Mouse (Mus musculus) brain, embryonic 18.5 days (tissue): ENCODE measurements at regions not wholly inside any gene's neighbourhood (a gene's known extent, or its start where the extent isn't known, plus 50 kb on each side); places are given as distances from the start of the nearest gene placed in this dataset.

ENCODE experiments used
- DNase-seq: peaks from one replicate; pipeline ENCODE4 v3.0.0-alpha.2; 2012; ENCODE audit warnings: low read depth, low spot score

GRCm38 (mm10) chr9:88068322-88068721 is 258.7 kb upstream of the Nt5e start:
- no peak for DNase-seq

- DNase-seq, result no peak
Measured at GRCm38 (mm10) chr9:88068881-88069304, 258.1 kb upstream of the Nt5e start.

GRCm38 (mm10) chr9:88069834-88070233 is 257.2 kb upstream of the Nt5e start:
- DNase-seq, result no peak

GRCm38 (mm10) chr9:88073165-88073564 is 253.8 kb upstream of the Nt5e start:
- no peak for DNase-seq

- no peak for DNase-seq
Measured at GRCm38 (mm10) chr9:88073579-88073978, 253.4 kb upstream of the Nt5e start.

GRCm38 (mm10) chr9:88082931-88083479 is 244.0 kb upstream of the Nt5e start:
- no peak for DNase-seq

- no peak for DNase-seq
Measured at GRCm38 (mm10) chr9:88085181-88085816, 241.7 kb upstream of the Nt5e start.

- DNase-seq, result no peak
Measured at GRCm38 (mm10) chr9:88085866-88086265, 241.1 kb upstream of the Nt5e start.

- DNase-seq, result no peak
Measured at GRCm38 (mm10) chr9:88091781-88092527, 235.0 kb upstream of the Nt5e start.

- DNase-seq, result no peak
Measured at GRCm38 (mm10) chr9:88092561-88092960, 234.4 kb upstream of the Nt5e start.

- no peak for DNase-seq
Measured at GRCm38 (mm10) chr9:88113094-88113493, 213.9 kb upstream of the Nt5e start.

DNA sequence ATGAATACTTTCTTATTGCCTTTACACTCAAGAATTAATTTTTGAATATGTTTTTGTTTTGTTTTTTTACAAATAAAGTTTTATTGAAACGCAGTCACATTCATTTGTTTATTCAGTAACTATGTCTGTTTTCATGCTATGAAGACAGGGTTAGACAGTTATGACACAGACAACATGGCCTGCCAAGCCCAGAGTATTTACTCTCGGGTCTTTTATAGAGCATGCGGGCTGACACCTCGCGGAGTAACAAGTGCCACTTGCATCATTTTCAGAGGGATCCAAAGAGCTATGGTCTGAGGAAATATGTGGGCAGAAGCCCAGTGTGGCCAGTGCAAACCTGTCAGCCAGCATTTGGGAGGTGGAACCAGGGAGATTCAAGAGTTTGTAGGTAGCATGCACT is 206.5 kb upstream of the Nt5e start:
- no peak for DNase-seq

DNA sequence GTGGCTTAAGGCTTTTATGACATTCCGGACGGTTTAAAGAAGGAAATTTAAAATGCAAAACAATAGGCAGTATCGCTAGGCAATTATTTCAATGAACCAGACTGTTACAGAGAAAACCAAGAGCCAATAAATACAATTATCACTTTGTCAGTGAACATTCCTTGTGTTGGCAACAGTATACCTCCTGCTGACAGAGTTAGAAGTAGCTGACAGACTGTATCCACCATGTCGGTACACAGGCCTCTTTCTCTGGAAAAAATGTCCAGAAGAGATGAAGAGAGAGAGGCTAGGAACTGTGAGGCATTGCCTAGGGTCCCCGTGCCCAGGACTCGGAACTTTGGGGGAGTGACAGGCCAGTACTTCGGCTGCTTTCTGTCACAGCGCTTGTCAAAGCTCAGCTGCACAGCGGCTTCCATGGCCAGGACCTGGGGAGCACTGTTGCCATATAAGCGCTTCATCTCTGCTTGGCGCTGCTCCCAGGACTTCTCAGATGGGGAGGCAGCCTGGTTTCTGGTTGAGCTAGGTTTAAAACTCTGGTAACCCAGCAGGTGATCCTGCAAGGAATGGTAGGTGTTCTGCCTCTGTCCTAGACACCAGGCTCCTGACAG is 205.9 kb upstream of the Nt5e start:
- no peak for DNase-seq

- no peak for DNase-seq
Measured at GRCm38 (mm10) chr9:88124322-88125005, 202.5 kb upstream of the Nt5e start.

GRCm38 (mm10) chr9:88163025-88163780 is 163.8 kb upstream of the Nt5e start:
- no peak for DNase-seq

- DNase-seq, result no peak
Measured at GRCm38 (mm10) chr9:88177575-88178254, 149.3 kb upstream of the Nt5e start.

GRCm38 (mm10) chr9:88181189-88181994 is 145.6 kb upstream of the Nt5e start:
- DNase-seq, result no peak

- no peak for DNase-seq
Measured at GRCm38 (mm10) chr9:88207378-88207777, 119.6 kb upstream of the Nt5e start.

- no peak for DNase-seq
Measured at GRCm38 (mm10) chr9:88208022-88208421, 119.0 kb upstream of the Nt5e start.

DNA sequence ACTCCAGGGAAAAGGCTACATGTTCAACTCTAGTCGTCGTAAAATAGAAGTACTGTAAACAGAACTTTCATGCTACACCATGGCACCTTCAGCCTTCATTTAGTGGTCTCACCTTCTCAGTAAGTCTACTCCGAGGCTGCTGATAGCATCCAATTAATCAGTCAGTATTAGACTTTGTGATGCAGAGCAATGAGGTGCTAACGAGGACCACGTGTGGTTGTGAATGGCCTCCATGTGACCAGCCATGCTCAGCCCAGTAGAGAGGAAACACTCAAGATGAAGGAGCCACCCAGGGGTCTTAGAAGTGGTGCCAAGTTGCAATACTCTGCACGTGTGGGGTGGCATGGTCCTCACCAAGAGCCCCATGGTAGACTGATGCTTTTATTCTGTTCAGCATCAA is 112.2 kb upstream of the Nt5e start:
- no peak for DNase-seq
